Mouse (Mus musculus): ENCODE results near the gene Nsun5.
A peak's percentile ranks its signal among the peaks of the same experiment; 100 is the strongest.

Nsun5 gene

GRCm38 (mm10) chr5:135375167-135375566 is 5.4 kb downstream of the Nsun5 start:
- peak; percentile 26 for DNase-seq

GRCm38 (mm10) chr5:135376341-135376740 is 6.6 kb downstream of the Nsun5 start:
- no peak for DNase-seq

- no peak for DNase-seq
These were observed 10.9 kb downstream of the Nsun5 start for GRCm38 (mm10) chr5:135380681-135381080.

- DNase-seq = no peak
These were observed 11.7 kb downstream of the Nsun5 start for GRCm38 (mm10) chr5:135381356-135381925.

GRCm38 (mm10) chr5:135382746-135383145 is 13.0 kb downstream of the Nsun5 start:
- DNase-seq = no peak

- no peak for DNase-seq
These were observed 14.0 kb downstream of the Nsun5 start for GRCm38 (mm10) chr5:135383771-135384170.

GRCm38 (mm10) chr5:135394004-135394823 is 24.5 kb downstream of the Nsun5 start, which contains the start of gene Pom121:
Gene Pom121, minus strand, starts transcription at chr5:135394546.
- peak; percentile 87 for DNase-seq

GRCm38 (mm10) chr5:135395826-135396225 is 26.1 kb downstream of the Nsun5 start:
- peak; percentile 65 for DNase-seq

GRCm38 (mm10) chr5:135399382-135399781 is 29.6 kb downstream of the Nsun5 start:
- DNase-seq = no peak

- peak; percentile 88 for DNase-seq
These were observed 30.5 kb downstream of the Nsun5 start for GRCm38 (mm10) chr5:135400244-135400643.

GRCm38 (mm10) chr5:135404623-135405022 is 34.9 kb downstream of the Nsun5 start:
- DNase-seq = no peak

GRCm38 (mm10) chr5:135405437-135405836 is 35.7 kb downstream of the Nsun5 start:
- no peak for DNase-seq

GRCm38 (mm10) chr5:135408114-135408513 is 38.4 kb downstream of the Nsun5 start:
- no peak for DNase-seq

- DNase-seq = no peak
These were observed 40.5 kb downstream of the Nsun5 start for GRCm38 (mm10) chr5:135410266-135410665.

Data from lung, postnatal 36 days (tissue).